Mouse (Mus musculus) limb, embryonic 13.5 days (tissue): Measurements from ENCODE around the gene Tmem239. TPM values are rescaled to one million over a fixed set of nuclear protein-coding genes. Genes with fewer than 3 reads are reported as not detected.

ENCODE experiments used
- ATAC-seq: fragments of 200-750 bp; cut with Nextera tagmentation; 2 replicates; pipeline ENCODE4 v1.8.0; 2017; ENCODE audit warnings: low read depth, moderate number of reproducible peaks, moderate TSS enrichment; ENCODE audit not compliant: low FRiP score
- H3K27ac ChIP-seq: fragments of 300-500 bp; sonication (generic); 2 replicates; pipeline ENCODE4 v1.5.1; 2015; ENCODE audit warnings: inconsistent platforms, mild to moderate bottlenecking, moderate library complexity
- H3K27me3 ChIP-seq: fragments of 300-500 bp; sonication (generic); 2 replicates; pipeline ENCODE4 v1.6.1; 2015; ENCODE audit warnings: mild to moderate bottlenecking, inconsistent platforms
- H3K36me3 ChIP-seq: fragments of 300-500 bp; sonication (generic); 2 replicates; pipeline ENCODE4 v1.6.1; 2015; ENCODE audit warnings: inconsistent platforms, mild to moderate bottlenecking, moderate library complexity
- H3K4me1 ChIP-seq: fragments of 300-500 bp; sonication (generic); 2 replicates; pipeline ENCODE4 v1.6.1; 2015; ENCODE audit warnings: inconsistent platforms
- H3K4me2 ChIP-seq: fragments of 300-500 bp; sonication (generic); replicated peaks from 2 replicates; pipeline ENCODE4 v1.6.1; 2015; ENCODE audit warnings: inconsistent platforms, mild to moderate bottlenecking, moderate library complexity
- H3K4me3 ChIP-seq: fragments of 300-500 bp; sonication (generic); 2 replicates; pipeline ENCODE4 v1.5.1; 2015; ENCODE audit warnings: moderate library complexity, mild to moderate bottlenecking, inconsistent platforms
- H3K9ac ChIP-seq: fragments of 300-500 bp; sonication (generic); 2 replicates; pipeline ENCODE4 v1.6.1; 2015; ENCODE audit warnings: mild to moderate bottlenecking, inconsistent platforms
- H3K9me3 ChIP-seq: fragments of 300-500 bp; sonication (generic); 2 replicates; pipeline ENCODE4 v1.6.1; 2016; ENCODE audit warnings: inconsistent platforms
- WGBS: fragments of 180-500 bp; shearing (Covaris S2); methylation state at CpG from one replicate; pipeline ENCODE4 v1.1.7; 2015; 5-methylcytosine and 5-hydroxymethylcytosine counted together
- polyA plus RNA-seq: library from polyadenylated mRNA; unstranded; fragments of >200 nt; fragmentation: Nextera tagmentation; extraction: Ambion mirVana; gene quantifications from 2 replicates; pipeline ENCODE4 v1.2.1, GENCODE M21; 2015

Gene Tmem239
- polyA plus RNA-seq, 1 experiment from 2014 or later: not detected

GRCm38 (mm10) chr2:130439840-130440480 lies 33.7 kb downstream of the Tmem239 start:
- Histone ChIP-seq H3K4me3 (no peak overlapping the region), H3K27ac (no peak overlapping the region), H3K36me3 (peaks cover 77% of the 10 kb centered on the region), H3K27me3 (no peaks in the 10 kb centered on the region), H3K9me3 (no peaks in the 10 kb centered on the region), H3K4me2 (no peak overlapping the region), H3K4me1 (no peaks in the 10 kb centered on the region), H3K9ac (no peak overlapping the region)
- ATAC-seq: no peak
- 91% methylated on average over 4 of the region's 4 CpGs for WGBS

DNA sequence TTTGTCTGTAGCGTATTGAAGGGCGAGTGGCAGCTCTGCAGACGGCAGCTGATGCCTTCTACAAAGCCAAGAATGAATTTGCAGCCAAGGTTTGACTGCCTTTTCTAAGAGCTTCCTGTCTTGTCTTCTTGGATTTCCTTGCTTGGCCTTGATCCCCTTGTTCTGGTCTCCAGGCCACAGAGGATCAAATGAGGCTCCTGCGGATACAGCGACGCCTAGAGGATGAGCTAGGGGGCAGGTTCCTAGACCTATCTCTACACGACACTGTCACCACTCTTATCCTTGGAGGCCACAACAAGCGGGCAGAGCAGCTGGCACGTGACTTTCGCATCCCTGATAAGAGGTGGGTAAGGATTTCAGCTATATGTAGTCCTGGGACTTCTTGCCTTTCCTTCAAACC lies 35.9 kb downstream of the Tmem239 start:
- H3K9ac ChIP-seq: no peak overlapping the region
- 89% methylated on average over 10 of the region's 10 CpGs for WGBS
- no peak overlapping the region for H3K4me2 ChIP-seq
- peaks cover 80% of the 10 kb centered on the region for H3K36me3 ChIP-seq
- H3K4me3 ChIP-seq: no peak overlapping the region
- no peaks in the 10 kb centered on the region for H3K4me1 ChIP-seq
- H3K27me3 ChIP-seq: no peaks in the 10 kb centered on the region
- no peaks in the 10 kb centered on the region for H3K9me3 ChIP-seq
- no peak overlapping the region for H3K27ac ChIP-seq
- ATAC-seq: no peak

DNA sequence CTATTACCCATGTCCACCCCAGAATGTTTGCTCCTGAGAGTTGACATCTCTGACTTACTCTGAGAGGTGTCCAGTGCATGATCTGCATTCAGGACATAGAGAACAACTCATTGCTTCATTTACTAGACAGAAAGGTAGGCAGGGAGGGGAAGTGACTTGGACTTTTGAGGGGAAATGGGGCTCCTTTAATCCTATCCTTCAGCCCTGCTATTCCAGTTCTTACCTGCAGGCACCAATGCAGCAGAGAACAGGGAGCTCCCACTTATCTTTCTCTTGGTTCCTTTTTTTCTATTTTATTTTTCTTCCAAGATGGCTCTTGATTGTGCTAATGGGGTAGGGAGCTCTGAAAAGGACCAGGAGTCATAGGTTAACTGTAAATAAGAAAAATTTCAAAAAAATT lies 42.2 kb downstream of the Tmem239 start:
- H3K36me3 ChIP-seq: peaks cover 17% of the 10 kb centered on the region
- H3K9me3 ChIP-seq: no peaks in the 10 kb centered on the region
- H3K4me1 ChIP-seq: peaks cover 26% of the 10 kb centered on the region
- H3K27me3 ChIP-seq: peaks cover 12% of the 10 kb centered on the region
- no peak for ATAC-seq
- no peak overlapping the region for H3K4me3 ChIP-seq
- no peak overlapping the region for H3K4me2 ChIP-seq
- no peak overlapping the region for H3K9ac ChIP-seq
- no peak overlapping the region for H3K27ac ChIP-seq

- Histone ChIP-seq H3K27ac (no peak overlapping the region), H3K4me1 (peaks cover 29% of the 10 kb centered on the region), H3K4me3 (peak overlapping the region; percentile 87), H3K4me2 (peak overlapping the region; percentile 78), H3K27me3 (peaks cover 12% of the 10 kb centered on the region), H3K36me3 (peaks cover 10% of the 10 kb centered on the region), H3K9me3 (no peaks in the 10 kb centered on the region), H3K9ac (peak overlapping the region; percentile 92)
- ATAC-seq: peak; percentile 24
- WGBS: 7% methylated on average over 17 of the region's 17 CpGs
These were observed 42.9 kb downstream of the Tmem239 start for GRCm38 (mm10) chr2:130449021-130449793.

DNA sequence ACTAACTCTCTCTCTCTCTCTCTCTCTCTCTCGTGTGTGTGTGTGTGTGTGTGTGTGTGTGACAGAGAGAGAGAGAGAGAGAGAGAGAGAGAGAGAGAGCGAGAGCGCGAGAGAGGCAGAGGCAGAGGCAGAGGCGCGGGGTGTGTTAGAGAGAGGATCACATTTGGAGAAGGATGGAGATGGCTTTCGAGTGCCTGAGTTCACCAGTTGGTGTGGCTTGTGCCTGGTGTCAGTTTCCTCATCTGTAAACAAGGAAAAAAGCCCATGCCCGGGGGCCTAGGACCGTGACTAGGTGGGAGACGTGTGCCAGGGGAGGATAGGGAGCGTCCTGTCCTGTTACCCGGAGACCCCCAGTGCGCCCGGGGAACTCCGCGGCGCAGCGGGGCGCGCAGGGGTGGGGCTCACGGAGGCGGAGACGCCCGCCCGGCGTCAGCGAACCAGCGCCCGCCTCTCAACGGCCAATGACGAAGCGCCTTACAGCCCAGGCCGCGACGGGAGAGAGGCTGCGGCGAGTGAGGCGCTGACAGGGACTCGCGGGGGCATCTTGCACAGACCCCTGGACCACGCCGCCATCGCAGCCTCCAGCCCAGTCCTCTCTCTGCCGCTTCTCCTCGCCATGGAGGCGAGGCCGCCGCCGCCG lies 43.6 kb downstream of the Tmem239 start, which contains the start of gene Ptpra:
Ptpra (plus strand) TSS at position 485 of the 640 bp plus-strand sequence.
- H3K4me1 ChIP-seq: peaks cover 29% of the 10 kb centered on the region
- H3K9ac ChIP-seq: peak within 1 kb of the TSS; percentile 92
- under 1% methylated on average over 22 of the region's 50 CpGs for WGBS
- H3K27ac ChIP-seq: peak within 1 kb of the TSS; percentile 77
- peak within 1 kb of the TSS; percentile 87 for H3K4me3 ChIP-seq
- no peaks in the 10 kb centered on the region for H3K9me3 ChIP-seq
- H3K4me2 ChIP-seq: peak within 1 kb of the TSS; percentile 78
- peak; percentile 97 for ATAC-seq
- H3K36me3 ChIP-seq: 0 out of 2 replicates have a peak, but pooled peaks cover 4% of the 10 kb centered on the region
- peaks cover 12% of the 10 kb centered on the region for H3K27me3 ChIP-seq

- Histone ChIP-seq H3K4me3 (peak overlapping the region; percentile 87), H3K9ac (peak overlapping the region; percentile 92), H3K27ac (peak overlapping the region; percentile 77), H3K4me1 (peaks cover 29% of the 10 kb centered on the region), H3K36me3 (no peaks in the 10 kb centered on the region), H3K9me3 (no peaks in the 10 kb centered on the region), H3K27me3 (peaks cover 12% of the 10 kb centered on the region), H3K4me2 (peak overlapping the region; percentile 78)
- WGBS: under 1% methylated on average over 47 of the region's 47 CpGs
- peak; percentile 88 for ATAC-seq
These were observed 44.1 kb downstream of the Tmem239 start for GRCm38 (mm10) chr2:130450434-130450796.

DNA sequence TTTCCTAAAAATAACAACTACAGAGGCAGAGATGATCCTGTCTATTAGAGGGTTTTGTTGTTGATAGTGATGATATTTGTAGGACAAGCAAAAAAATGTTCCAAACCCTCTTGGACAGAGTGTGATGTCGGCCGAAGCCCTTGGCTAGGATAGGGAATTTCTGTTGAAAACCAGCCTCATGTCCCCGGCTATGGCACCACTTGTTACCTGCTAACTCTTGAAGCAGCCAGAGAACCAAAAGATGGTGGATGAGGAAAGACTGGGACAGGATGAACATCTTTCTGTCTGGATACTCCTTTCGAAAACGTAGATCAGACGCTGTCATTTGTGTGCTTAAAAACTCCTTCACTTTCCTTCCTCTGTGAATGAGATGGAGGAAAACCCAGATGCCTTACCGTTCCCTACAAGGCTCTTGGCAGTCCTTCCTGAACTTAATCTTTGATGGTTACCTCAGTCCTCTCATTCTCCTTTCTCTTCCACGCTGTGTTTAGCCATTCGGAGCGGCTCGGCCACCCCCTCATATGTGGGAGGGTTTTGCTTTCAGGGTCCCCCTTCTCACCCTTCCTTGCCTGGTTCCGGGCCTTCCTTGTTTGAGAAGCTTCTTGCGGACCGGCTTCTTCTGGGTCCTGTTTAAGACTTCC lies 44.9 kb downstream of the Tmem239 start:
- H3K27me3 ChIP-seq: peaks cover 12% of the 10 kb centered on the region
- peak overlapping the region; percentile 92 for H3K9ac ChIP-seq
- H3K4me1 ChIP-seq: peaks cover 29% of the 10 kb centered on the region
- no peaks in the 10 kb centered on the region for H3K36me3 ChIP-seq
- no peaks in the 10 kb centered on the region for H3K9me3 ChIP-seq
- peak overlapping the region; percentile 87 for H3K4me3 ChIP-seq
- 68% methylated on average over 14 of the region's 14 CpGs for WGBS
- H3K27ac ChIP-seq: no peak overlapping the region
- H3K4me2 ChIP-seq: peak overlapping the region; percentile 78
- no peak for ATAC-seq

GRCm38 (mm10) chr2:130451727-130452090 lies 45.4 kb downstream of the Tmem239 start:
- no peaks in the 10 kb centered on the region for H3K9me3 ChIP-seq
- peak overlapping the region; percentile 78 for H3K4me2 ChIP-seq
- peak overlapping the region; percentile 87 for H3K4me3 ChIP-seq
- H3K4me1 ChIP-seq: peaks cover 29% of the 10 kb centered on the region
- no peak for ATAC-seq
- no peaks in the 10 kb centered on the region for H3K36me3 ChIP-seq
- WGBS: 65% methylated on average over 3 of the region's 3 CpGs
- H3K27ac ChIP-seq: no peak overlapping the region
- peaks cover 12% of the 10 kb centered on the region for H3K27me3 ChIP-seq
- H3K9ac ChIP-seq: peak overlapping the region; percentile 92

DNA sequence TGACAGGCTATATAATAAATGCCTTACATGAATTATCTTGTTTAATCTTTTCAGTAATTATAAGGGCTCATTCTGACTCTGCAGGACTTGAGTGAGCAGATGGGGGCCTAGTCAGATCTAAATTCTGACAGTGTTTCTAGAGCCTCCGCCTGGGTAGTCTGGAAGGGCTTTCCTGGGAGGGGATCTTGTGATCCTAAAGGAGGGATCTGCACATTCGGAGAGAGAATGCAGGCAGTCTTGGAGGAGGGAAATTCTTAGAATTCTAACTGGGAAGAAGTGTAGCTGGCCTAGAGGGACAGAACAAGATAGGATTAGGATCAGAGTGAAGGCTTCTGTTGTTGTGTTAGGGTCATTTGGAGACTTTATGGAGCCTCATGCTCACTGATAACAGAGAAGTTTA lies 46.0 kb downstream of the Tmem239 start:
- no peak for ATAC-seq
- H3K9ac ChIP-seq: no peak overlapping the region
- H3K4me3 ChIP-seq: no peak overlapping the region
- peaks cover 12% of the 10 kb centered on the region for H3K27me3 ChIP-seq
- no peak overlapping the region for H3K27ac ChIP-seq
- H3K4me2 ChIP-seq: no peak overlapping the region
- H3K9me3 ChIP-seq: no peaks in the 10 kb centered on the region
- H3K36me3 ChIP-seq: no peaks in the 10 kb centered on the region
- H3K4me1 ChIP-seq: peaks cover 29% of the 10 kb centered on the region
- 63% methylated on average over 2 of the region's 2 CpGs for WGBS

DNA sequence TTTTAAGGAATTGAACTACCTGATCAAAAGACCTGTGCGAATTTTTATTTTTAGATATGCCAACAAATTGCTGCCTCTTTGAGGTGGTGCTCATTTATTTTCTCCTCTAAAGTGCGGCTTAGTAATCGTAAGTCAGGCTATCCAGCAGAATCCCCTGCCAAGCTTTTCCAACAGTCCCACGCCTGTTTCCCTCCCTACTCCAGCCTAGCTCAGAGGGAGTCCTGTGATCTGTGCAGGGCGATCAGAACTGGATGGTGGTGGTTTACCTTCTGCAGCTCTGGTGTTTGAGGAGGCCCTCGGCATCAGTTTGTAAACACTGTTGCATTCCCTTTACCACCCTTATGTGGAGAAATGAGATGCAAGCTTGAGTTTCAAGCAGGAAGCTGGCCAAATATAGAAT lies 47.1 kb downstream of the Tmem239 start:
- Histone ChIP-seq H3K9me3 (no peaks in the 10 kb centered on the region), H3K27ac (no peak overlapping the region), H3K36me3 (no peaks in the 10 kb centered on the region), H3K27me3 (peaks cover 6% of the 10 kb centered on the region), H3K9ac (no peak overlapping the region), H3K4me3 (no peak overlapping the region), H3K4me1 (peaks cover 29% of the 10 kb centered on the region), H3K4me2 (0 out of 2 replicates have a peak overlapping the region, but pooled peaks have one; percentile 9)
- WGBS: 58% methylated on average over 6 of the region's 6 CpGs
- no peak for ATAC-seq

- WGBS: 89% methylated on average over 6 of the region's 6 CpGs
These were observed 48.6 kb downstream of the Tmem239 start for GRCm38 (mm10) chr2:130454748-130455370.

More at GRCm38 (mm10) chr2:130454748-130455370, 48.6 kb downstream of the Tmem239 start:
- Histone ChIP-seq H3K4me3 (no peak overlapping the region), H3K27ac (no peak overlapping the region), H3K27me3 (no peaks in the 10 kb centered on the region), H3K4me2 (no peak overlapping the region), H3K36me3 (no peaks in the 10 kb centered on the region), H3K9me3 (no peaks in the 10 kb centered on the region), H3K9ac (no peak overlapping the region), H3K4me1 (peaks cover 21% of the 10 kb centered on the region)
- ATAC-seq: no peak
